In genomic region chr6:38960367-38960766, GRCm38 (mm10) we compare ENCODE assay signal across 12 mouse cellular contexts.
DNase-seq lines count a peak whose midpoint lies in the region; ATAC-seq and TF ChIP-seq lines count a peak whose summit lies in the region.
"Had no signal": no experiment of that assay in that cellular context is flagged by ENCODE, and none has a peak within 500 bp of the region (broad histone marks: within the 10 kb centered on the region; RNA-seq: fewer than 3 reads in every experiment).

No protein-coding gene starts in this region.

- H3K36me3 ChIP-seq in forebrain, embryonic 14.5 days (ENCODE audit: control insufficient read depth, insufficient read depth, low read length) = no peaks in the 10 kb centered on the region
- no peaks in the 10 kb centered on the region for H3K36me3 ChIP-seq in forebrain, embryonic 11.5 days (ENCODE audit: control insufficient read depth, insufficient read depth, low read length)
- no peaks in the 10 kb centered on the region for H3K36me3 ChIP-seq in kidney, embryonic 16.5 days (ENCODE audit: insufficient read depth, low read length)
- H3K36me3 ChIP-seq in neural tube, embryonic 15.5 days = no peaks in the 10 kb centered on the region
- H3K36me3 ChIP-seq: forebrain, embryonic 12.5 days; hindbrain, embryonic 15.5 days had no signal

- H3K4me2 ChIP-seq in forebrain, embryonic 14.5 days (ENCODE audit: low read length) = no peak overlapping the region
- no peak overlapping the region for H3K4me2 ChIP-seq in forebrain, embryonic 11.5 days (ENCODE audit: low read depth, low read length, severe bottlenecking)
- H3K4me2 ChIP-seq in kidney, embryonic 16.5 days (replicated peaks; ENCODE audit: low read depth, low read length) = no peak overlapping the region
- no peak overlapping the region for H3K4me2 ChIP-seq in neural tube, embryonic 15.5 days
- H3K4me2 ChIP-seq: forebrain, embryonic 12.5 days; hindbrain, embryonic 15.5 days had no signal

- no peak overlapping the region for H3K9ac ChIP-seq in forebrain, embryonic 14.5 days (ENCODE audit: low read length)
- no peak overlapping the region for H3K9ac ChIP-seq in forebrain, embryonic 11.5 days (ENCODE audit: low read length)
- H3K9ac ChIP-seq in kidney, embryonic 16.5 days (replicated peaks; ENCODE audit: low read length) = no peak overlapping the region
- H3K9ac ChIP-seq in neural tube, embryonic 15.5 days (replicated peaks) = no peak overlapping the region
- H3K9ac ChIP-seq: forebrain, embryonic 12.5 days; hindbrain, embryonic 15.5 days had no signal

- no peak for TF ChIP-seq CTCF in embryonic fibroblast, embryonic 13.5 days (IDR thresholded peaks at IDR 0.05; ENCODE audit: borderline replicate concordance, insufficient read depth, low read length)

- no peak for TF ChIP-seq POLR2A in embryonic fibroblast, embryonic 13.5 days (IDR thresholded peaks at IDR 0.05; ENCODE audit: low read depth, low read length)

- no peaks in the 10 kb centered on the region for H3K9me3 ChIP-seq in forebrain, embryonic 14.5 days (replicated peaks; ENCODE audit: control insufficient read depth, low read length)
- no peaks in the 10 kb centered on the region for H3K9me3 ChIP-seq in forebrain, embryonic 11.5 days (ENCODE audit: control insufficient read depth, low read length)
- H3K9me3 ChIP-seq in kidney, embryonic 16.5 days (ENCODE audit: low read length) = no peaks in the 10 kb centered on the region
- no peaks in the 10 kb centered on the region for H3K9me3 ChIP-seq in neural tube, embryonic 15.5 days (replicated peaks)
- H3K9me3 ChIP-seq: forebrain, embryonic 12.5 days; hindbrain, embryonic 15.5 days had no signal

- WGBS in forebrain, embryonic 14.5 days = 77% methylated on average over 2 of the region's 3 CpGs
- 91% methylated on average over 2 of the region's 3 CpGs for WGBS in forebrain, embryonic 11.5 days
- 79% methylated on average over 3 of the region's 3 CpGs for WGBS in kidney, embryonic 16.5 days
- WGBS in neural tube, embryonic 15.5 days = 84% methylated on average over 3 of the region's 3 CpGs

- no peaks in the 10 kb centered on the region for H3K27me3 ChIP-seq in forebrain, embryonic 14.5 days (replicated peaks; ENCODE audit: control insufficient read depth, insufficient read depth, low read length)
- H3K27me3 ChIP-seq in forebrain, embryonic 11.5 days (ENCODE audit: control insufficient read depth, insufficient read depth, low read length) = no peaks in the 10 kb centered on the region
- no peaks in the 10 kb centered on the region for H3K27me3 ChIP-seq in kidney, embryonic 16.5 days (ENCODE audit: insufficient read depth, low read length)
- no peaks in the 10 kb centered on the region for H3K27me3 ChIP-seq in neural tube, embryonic 15.5 days (replicated peaks)
- H3K27me3 ChIP-seq: forebrain, embryonic 12.5 days; hindbrain, embryonic 15.5 days had no signal

- no peak overlapping the region for H3K27ac ChIP-seq in forebrain, embryonic 14.5 days (ENCODE audit: low read depth, low read length)
- H3K27ac ChIP-seq in forebrain, embryonic 11.5 days (ENCODE audit: low read depth, low read length) = no peak overlapping the region
- H3K27ac ChIP-seq in kidney, embryonic 16.5 days (ENCODE audit: low read length) = peak overlapping the region; percentile 58; the same call in 1 of the 2 replicates
- peak overlapping the region; percentile 6; the same call in 1 of the 2 replicates for H3K27ac ChIP-seq in embryonic fibroblast, embryonic 13.5 days (ENCODE audit: insufficient read depth, low read length)
- no peak overlapping the region for H3K27ac ChIP-seq in neural tube, embryonic 15.5 days (replicated peaks)
- H3K27ac ChIP-seq: forebrain, embryonic 12.5 days had no signal

- H3K4me3 ChIP-seq in forebrain, embryonic 14.5 days (ENCODE audit: low read depth, low read length) = no peak overlapping the region
- H3K4me3 ChIP-seq in forebrain, embryonic 11.5 days (ENCODE audit: low read depth, low read length) = no peak overlapping the region
- no peak overlapping the region for H3K4me3 ChIP-seq in kidney, embryonic 16.5 days (ENCODE audit: low read length)
- H3K4me3 ChIP-seq in embryonic fibroblast, embryonic 13.5 days (ENCODE audit: insufficient read depth, low read length) = no peak overlapping the region
- no peak overlapping the region for H3K4me3 ChIP-seq in neural tube, embryonic 15.5 days (replicated peaks)
- H3K4me3 ChIP-seq: forebrain, embryonic 12.5 days; hindbrain, embryonic 15.5 days had no signal

- ATAC-seq in forebrain, embryonic 14.5 days = no peak
- ATAC-seq in forebrain, embryonic 11.5 days (replicated peaks; ENCODE audit: low FRiP score) = no peak
- ATAC-seq in kidney, embryonic 16.5 days (ENCODE audit: low FRiP score, low TSS enrichment) = no peak
- no peak for ATAC-seq in neural tube, embryonic 15.5 days (ENCODE audit: low FRiP score)
- ATAC-seq: midbrain, embryonic 16.5 days had no signal

- H3K4me1 ChIP-seq in forebrain, embryonic 14.5 days (ENCODE audit: control insufficient read depth, insufficient read depth, low read length) = no peaks in the 10 kb centered on the region
- H3K4me1 ChIP-seq in forebrain, embryonic 11.5 days (replicated peaks; ENCODE audit: control insufficient read depth, insufficient read depth, low read length) = no peaks in the 10 kb centered on the region
- H3K4me1 ChIP-seq in kidney, embryonic 16.5 days (ENCODE audit: insufficient read depth, low read length) = 0 out of 2 replicates have a peak, but pooled peaks cover 13% of the 10 kb centered on the region
- H3K4me1 ChIP-seq in embryonic fibroblast, embryonic 13.5 days (ENCODE audit: control insufficient read depth, insufficient read depth, low read length) = peaks cover 15% of the 10 kb centered on the region
- H3K4me1 ChIP-seq in neural tube, embryonic 15.5 days = peaks cover 12% of the 10 kb centered on the region

- peak; percentile 19 for DNase-seq in forebrain, embryonic 14.5 days (ENCODE audit: low spot score)
- DNase-seq in forebrain, embryonic 11.5 days (ENCODE audit: low spot score) = no peak
- DNase-seq in kidney, postnatal 14 days = no peak
- DNase-seq in adrenal gland, postnatal 36 days = peak; percentile 50 to 64
- DNase-seq in testis, postnatal 10 days (ENCODE audit: low spot score) = no peak
- DNase-seq: spleen, adult 18-20 months had no signal

Comparison
In these comparisons a context has a peak if more than half of its experiments do, and no peak if none do; other contexts are left out.
1. DNase-seq: peak in forebrain, embryonic 14.5 days (single experiment) and adrenal gland, postnatal 36 days (2 of 2); none in forebrain, embryonic 11.5 days (single experiment), kidney, postnatal 14 days (single experiment) and testis, postnatal 10 days (single experiment).
2. H3K27ac ChIP-seq: peak in kidney, embryonic 16.5 days (single experiment) and embryonic fibroblast, embryonic 13.5 days (single experiment); none in forebrain, embryonic 14.5 days (single experiment), forebrain, embryonic 11.5 days (single experiment) and neural tube, embryonic 15.5 days (single experiment).